ENCODE assay signal across 20 mouse cellular contexts in genomic region chr4:130133399-130133798, GRCm38 (mm10). TPM values are rescaled to one million over a fixed set of nuclear protein-coding genes. Genes with fewer than 3 reads are reported as not detected.
"Had no signal": no experiment of that assay in that cellular context is flagged by ENCODE, and none has a peak within 500 bp of the region (broad histone marks: within the 10 kb centered on the region; RNA-seq: fewer than 3 reads in every experiment).

No protein-coding gene starts in this region.

- H3K9me3 ChIP-seq: limb, embryonic 12.5 days; limb, embryonic 15.5 days had no signal

- H3K27ac ChIP-seq: kidney, postnatal 0 days; left cerebral cortex, adult 2 months; limb, embryonic 12.5 days; limb, embryonic 15.5 days; liver, embryonic 14.5 days; macrophage; stomach, postnatal 0 days had no signal

- ATAC-seq: liver, postnatal 0 days; lung, postnatal 0 days had no signal

- H3K9ac ChIP-seq: limb, embryonic 12.5 days; limb, embryonic 15.5 days; liver, embryonic 14.5 days; liver, postnatal 0 days; lung, embryonic 14.5 days had no signal

- DNase-seq: kidney, adult 2 months; kidney, postnatal 25 days; layer of hippocampus, postnatal 36 days; left cerebral cortex, postnatal 4 days; liver, postnatal 0 days; lung, embryonic 14.5 days; midbrain, embryonic 14.5 days; thymus, adult 2 months; thymus, postnatal 14 days had no signal

- H3K4me2 ChIP-seq: limb, embryonic 12.5 days; limb, embryonic 15.5 days; liver, embryonic 11.5 days; lung, embryonic 14.5 days had no signal

- H3K4me3 ChIP-seq: left cerebral cortex, adult 2 months; limb, embryonic 12.5 days; limb, embryonic 15.5 days had no signal

RNA-seq across cellular contexts. Expression of gene Hcrtr1, which starts 5.8 kb away (rescaled TPM):
- total RNA-seq: megakaryocyte, adult 5-6 weeks had no signal
- polyA plus RNA-seq: kidney, embryonic 14.5 days; limb, embryonic 12.5 days; liver, embryonic 14.5 days; liver, postnatal 0 days; macrophage had no signal

RNA-seq across cellular contexts. Expression of gene Tinagl1, which starts 41.5 kb away (rescaled TPM):
- polyA plus RNA-seq: macrophage had no signal
